Mouse (Mus musculus): ENCODE results near the gene Lpxn. TPM values are rescaled to one million over a fixed set of nuclear protein-coding genes. Genes with fewer than 3 reads are reported as not detected.

The Lpxn gene
- total RNA-seq (2014; rRNA removed): 1.0 and 1.9 TPM in 2 replicates
- polyA plus RNA-seq (2015; fragmentation: Nextera tagmentation; extraction: Ambion mirVana): 0.77 and 0.96 TPM in 2 replicates

DNA sequence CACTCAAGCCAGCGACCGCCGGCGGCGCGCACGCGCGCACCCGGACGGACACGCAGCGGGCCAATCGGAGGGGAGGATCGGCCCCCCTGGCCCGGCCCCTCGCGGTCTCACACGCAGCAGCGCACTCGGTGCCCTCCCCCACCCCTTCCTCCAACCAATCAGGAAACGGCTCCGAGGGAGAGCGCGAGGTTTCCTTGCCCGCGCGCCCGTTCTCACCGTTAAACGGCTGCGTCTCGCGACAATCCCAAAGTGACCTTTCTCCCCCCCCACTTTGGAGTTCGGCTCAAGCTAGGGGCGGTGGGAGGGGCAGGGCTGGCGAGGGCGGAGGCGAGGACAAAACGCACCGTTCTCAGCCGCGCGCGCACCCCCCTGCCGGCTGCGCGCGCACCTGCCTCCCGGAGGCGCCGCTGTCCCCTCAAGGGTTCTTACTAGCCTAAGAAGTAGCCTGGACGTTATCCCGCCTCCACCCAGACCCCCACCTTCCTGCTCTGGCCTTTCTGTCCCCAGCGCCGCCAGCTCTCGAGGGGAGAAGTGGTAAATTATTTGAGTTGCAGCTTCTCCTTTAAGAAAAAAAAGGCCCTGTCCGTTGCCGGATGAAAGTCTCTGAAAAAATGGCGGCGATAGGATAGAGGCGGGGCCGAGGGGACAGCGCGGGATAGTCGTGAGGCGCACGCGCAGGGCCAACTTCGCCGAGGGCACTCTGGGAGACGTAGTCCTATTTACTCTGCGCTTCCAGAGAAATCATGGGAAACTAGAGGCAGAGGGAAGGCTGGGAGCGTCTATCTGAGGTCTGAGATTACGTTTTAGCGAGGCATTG, at the start of gene Lpxn, which contains the start of gene Zfp91:
Lpxn (plus strand) TSS at position 683 of the 817 bp plus-strand sequence.
Zfp91 (minus strand) TSS at position 616 of the 817 bp plus-strand sequence.
- Histone ChIP-seq H3K9ac (replicated peaks; ENCODE audit: low read length, poor library complexity, severe bottlenecking) (peak within 1 kb of the TSS; percentile 97), H3K4me1 (ENCODE audit: insufficient read depth, low read length) (no peaks in the 10 kb centered on the region), H3K9me3 (ENCODE audit: low read length) (no peaks in the 10 kb centered on the region), H3K4me3 (ENCODE audit: low read depth, low read length) (peak within 1 kb of the TSS; percentile 74), H3K27me3 (ENCODE audit: insufficient read depth, low read length) (no peaks in the 10 kb centered on the region), H3K36me3 (ENCODE audit: insufficient read depth, low read length) (no peaks in the 10 kb centered on the region), H3K27ac (ENCODE audit: low read depth, low read length) (peak within 1 kb of the TSS; percentile 100), H3K4me2 (ENCODE audit: low read depth, low read length, poor library complexity, severe bottlenecking) (peak within 1 kb of the TSS; percentile 75)
- DNase-seq (ENCODE audit: low spot score): peak; percentile 99
- under 1% methylated on average over 55 of the region's 76 CpGs for WGBS
- peak; percentile 19 for TF ChIP-seq CTCF (IDR thresholded peaks at IDR 0.05)
- peak; percentile 97 for ATAC-seq (ENCODE audit: low FRiP score)

GRCm38 (mm10) chr19:12756286-12756685, 39.7 kb upstream of the Lpxn start:
- no peak for DNase-seq (ENCODE audit: low spot score)
- Histone ChIP-seq H3K27me3 (ENCODE audit: insufficient read depth, low read length) (no peaks in the 10 kb centered on the region), H3K9me3 (ENCODE audit: low read length) (no peaks in the 10 kb centered on the region), H3K9ac (replicated peaks; ENCODE audit: low read length, poor library complexity, severe bottlenecking) (no peak overlapping the region), H3K4me3 (ENCODE audit: low read depth, low read length) (no peak overlapping the region), H3K4me1 (ENCODE audit: insufficient read depth, low read length) (no peaks in the 10 kb centered on the region), H3K4me2 (ENCODE audit: low read depth, low read length, poor library complexity, severe bottlenecking) (no peak overlapping the region), H3K36me3 (ENCODE audit: insufficient read depth, low read length) (no peaks in the 10 kb centered on the region), H3K27ac (ENCODE audit: low read depth, low read length) (no peak overlapping the region)
- TF ChIP-seq CTCF (IDR thresholded peaks at IDR 0.05): no peak
- ATAC-seq (ENCODE audit: low FRiP score): no peak
- WGBS: 87% methylated on average over 3 of the region's 3 CpGs

DNA sequence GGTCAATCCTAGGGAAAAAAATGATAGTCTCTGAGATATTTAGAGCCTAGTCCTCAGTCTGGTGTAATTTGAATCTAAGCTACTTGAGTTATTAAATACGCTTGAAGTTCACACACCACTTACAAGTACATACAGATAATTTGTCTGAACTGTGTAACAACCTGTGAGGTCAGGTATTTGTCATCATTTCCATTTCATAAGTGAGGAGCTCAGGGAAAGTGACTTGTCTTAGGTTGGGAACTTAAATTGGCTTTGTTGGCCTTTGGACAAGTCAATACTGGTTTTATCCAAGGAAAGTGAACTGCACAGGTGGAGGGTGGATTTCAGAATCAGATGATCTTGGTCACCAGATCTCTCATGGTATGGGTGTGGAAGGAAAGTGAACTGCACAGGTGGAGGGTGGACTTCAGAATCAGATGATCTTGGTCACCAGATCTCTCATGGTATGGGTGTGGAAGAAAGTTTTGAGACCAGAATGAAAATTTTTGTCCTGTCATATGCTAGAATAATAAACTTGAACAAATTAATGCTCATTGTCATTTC, 37.0 kb upstream of the Lpxn start:
- Histone ChIP-seq H3K9ac (replicated peaks; ENCODE audit: low read length, poor library complexity, severe bottlenecking) (no peak overlapping the region), H3K9me3 (ENCODE audit: low read length) (no peaks in the 10 kb centered on the region), H3K4me1 (ENCODE audit: insufficient read depth, low read length) (no peaks in the 10 kb centered on the region), H3K36me3 (ENCODE audit: insufficient read depth, low read length) (peaks cover 4% of the 10 kb centered on the region; the same call in 1 of the 2 replicates), H3K27ac (ENCODE audit: low read depth, low read length) (no peak overlapping the region), H3K27me3 (ENCODE audit: insufficient read depth, low read length) (no peaks in the 10 kb centered on the region), H3K4me3 (ENCODE audit: low read depth, low read length) (no peak overlapping the region), H3K4me2 (ENCODE audit: low read depth, low read length, poor library complexity, severe bottlenecking) (no peak overlapping the region)
- DNase-seq (ENCODE audit: low spot score) (no peak), ATAC-seq (ENCODE audit: low FRiP score) (no peak)
- WGBS: 98% methylated on average over 1 of the region's 1 CpGs
- TF ChIP-seq CTCF (IDR thresholded peaks at IDR 0.05): no peak

GRCm38 (mm10) chr19:12759656-12760055, 36.3 kb upstream of the Lpxn start:
- Histone ChIP-seq H3K4me2 (ENCODE audit: low read depth, low read length, poor library complexity, severe bottlenecking) (no peak overlapping the region), H3K9me3 (ENCODE audit: low read length) (no peaks in the 10 kb centered on the region), H3K4me1 (ENCODE audit: insufficient read depth, low read length) (no peaks in the 10 kb centered on the region), H3K27me3 (ENCODE audit: insufficient read depth, low read length) (no peaks in the 10 kb centered on the region), H3K36me3 (ENCODE audit: insufficient read depth, low read length) (peaks cover 7% of the 10 kb centered on the region; the same call in 1 of the 2 replicates), H3K27ac (ENCODE audit: low read depth, low read length) (no peak overlapping the region), H3K4me3 (ENCODE audit: low read depth, low read length) (no peak overlapping the region), H3K9ac (replicated peaks; ENCODE audit: low read length, poor library complexity, severe bottlenecking) (no peak overlapping the region)
- no peak for TF ChIP-seq CTCF (IDR thresholded peaks at IDR 0.05)
- DNase-seq (ENCODE audit: low spot score) (peak; percentile 59), ATAC-seq (ENCODE audit: low FRiP score) (no peak)
- 31% methylated on average over 2 of the region's 2 CpGs for WGBS

DNA sequence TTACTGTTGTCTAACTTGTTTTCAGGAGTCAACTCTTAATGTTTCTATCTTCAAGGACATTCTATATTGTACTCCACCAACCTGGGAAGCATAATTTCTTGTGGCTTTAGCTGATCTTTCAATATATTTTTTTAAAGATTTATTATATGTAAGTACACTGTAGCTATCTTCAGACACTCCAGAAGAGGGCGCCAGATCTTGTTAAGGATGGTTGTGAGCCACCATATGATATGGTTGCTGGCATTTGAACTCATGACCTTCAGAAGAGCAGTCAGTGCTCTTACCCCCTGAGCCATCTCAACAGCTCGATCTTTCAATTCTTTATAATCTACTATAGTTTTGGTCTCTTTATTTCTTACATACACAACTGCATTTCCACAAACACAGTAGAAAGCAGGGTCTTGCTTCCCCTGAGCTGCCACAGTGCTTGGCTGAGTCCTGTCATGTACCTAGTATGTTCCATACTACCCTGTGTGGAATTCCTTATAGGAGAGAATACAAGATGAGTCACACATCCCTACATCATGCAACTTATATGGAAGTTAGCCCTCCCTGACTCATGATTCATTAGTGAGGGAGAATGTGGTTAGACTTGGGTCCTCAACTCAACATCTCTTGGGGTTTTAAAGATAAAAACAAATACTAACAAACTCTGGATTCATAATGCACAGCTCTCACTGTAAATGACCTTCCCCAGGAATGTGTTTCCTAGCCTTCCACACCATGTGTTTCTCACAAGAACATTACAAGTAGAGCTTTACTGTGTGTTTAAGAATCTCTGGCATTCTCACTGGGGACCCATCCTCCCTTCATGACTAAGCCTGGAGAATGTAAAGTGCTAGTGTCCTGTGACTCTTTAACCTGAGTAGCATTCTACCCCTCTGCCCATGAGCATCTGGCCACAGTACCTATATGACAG, 33.5 kb upstream of the Lpxn start:
- Histone ChIP-seq H3K27ac (ENCODE audit: low read depth, low read length) (no peak overlapping the region), H3K9me3 (ENCODE audit: low read length) (no peaks in the 10 kb centered on the region), H3K4me1 (ENCODE audit: insufficient read depth, low read length) (no peaks in the 10 kb centered on the region), H3K36me3 (ENCODE audit: insufficient read depth, low read length) (peaks cover 11% of the 10 kb centered on the region), H3K4me3 (ENCODE audit: low read depth, low read length) (no peak overlapping the region), H3K27me3 (ENCODE audit: insufficient read depth, low read length) (no peaks in the 10 kb centered on the region), H3K4me2 (ENCODE audit: low read depth, low read length, poor library complexity, severe bottlenecking) (no peak overlapping the region), H3K9ac (replicated peaks; ENCODE audit: low read length, poor library complexity, severe bottlenecking) (no peak overlapping the region)
- TF ChIP-seq CTCF (IDR thresholded peaks at IDR 0.05): peak; percentile 40; the same call in 1 of the 2 replicates
- 66% methylated on average over 2 of the region's 2 CpGs for WGBS
- no peak for DNase-seq (ENCODE audit: low spot score)
- no peak for ATAC-seq (ENCODE audit: low FRiP score)

Data from midbrain, postnatal 0 days (tissue).